Mouse (Mus musculus) liver, embryonic 15.5 days (tissue): Measurements from ENCODE around the gene Zbtb25. TPM values are rescaled to one million over a fixed set of nuclear protein-coding genes. Genes with fewer than 3 reads are reported as not detected.

ENCODE experiments used
- ATAC-seq: fragments of 200-750 bp; cut with Nextera tagmentation; 2 replicates; pipeline ENCODE4 v1.8.0; 2017; ENCODE audit warnings: moderate number of reproducible peaks, mild to moderate bottlenecking, moderate library complexity; ENCODE audit not compliant: insufficient read depth
- H3K27ac ChIP-seq: fragments of 300-500 bp; sonication (generic); replicated peaks from 2 replicates; pipeline ENCODE4 v1.5.1; 2015; ENCODE audit warnings: mild to moderate bottlenecking, inconsistent platforms
- H3K27me3 ChIP-seq: fragments of 300-500 bp; sonication (generic); 2 replicates; pipeline ENCODE4 v1.6.1; 2015; ENCODE audit warnings: mild to moderate bottlenecking, inconsistent platforms
- H3K36me3 ChIP-seq: fragments of 300-500 bp; sonication (generic); replicated peaks from 2 replicates; pipeline ENCODE4 v1.6.1; 2015; ENCODE audit warnings: moderate library complexity, mild to moderate bottlenecking, inconsistent platforms
- H3K4me1 ChIP-seq: fragments of 300-500 bp; sonication (generic); replicated peaks from 2 replicates; pipeline ENCODE4 v1.6.1; 2015; ENCODE audit warnings: inconsistent platforms
- H3K4me2 ChIP-seq: fragments of 300-500 bp; sonication (generic); 2 replicates; pipeline ENCODE4 v1.6.1; 2015; ENCODE audit warnings: moderate library complexity, mild to moderate bottlenecking, inconsistent platforms
- H3K4me3 ChIP-seq: fragments of 300-500 bp; sonication (generic); replicated peaks from 2 replicates; pipeline ENCODE4 v1.5.1; 2015; ENCODE audit warnings: mild to moderate bottlenecking, inconsistent platforms
- H3K9ac ChIP-seq: fragments of 300-500 bp; sonication (generic); 2 replicates; pipeline ENCODE4 v1.6.1; 2015; ENCODE audit warnings: moderate library complexity, mild to moderate bottlenecking, inconsistent platforms
- H3K9me3 ChIP-seq: fragments of 300-500 bp; sonication (generic); replicated peaks from 2 replicates; pipeline ENCODE4 v1.6.1; 2016; ENCODE audit warnings: inconsistent platforms
- WGBS: fragments of 180-500 bp; shearing (Covaris S2); methylation state at CpG from one replicate; pipeline ENCODE4 v1.1.7; 2015; ENCODE audit warnings: mixed read lengths; ENCODE audit not compliant: insufficient replicate concordance; 5-methylcytosine and 5-hydroxymethylcytosine counted together
- polyA plus RNA-seq: library from polyadenylated mRNA; unstranded; fragments of >200 nt; fragmentation: Nextera tagmentation; extraction: Ambion mirVana; gene quantifications from 2 replicates; pipeline ENCODE4 v1.2.1, GENCODE M21; 2015

Zbtb25 gene
- polyA plus RNA-seq, 1 experiment from 2014 or later: 6.1 TPM

DNA sequence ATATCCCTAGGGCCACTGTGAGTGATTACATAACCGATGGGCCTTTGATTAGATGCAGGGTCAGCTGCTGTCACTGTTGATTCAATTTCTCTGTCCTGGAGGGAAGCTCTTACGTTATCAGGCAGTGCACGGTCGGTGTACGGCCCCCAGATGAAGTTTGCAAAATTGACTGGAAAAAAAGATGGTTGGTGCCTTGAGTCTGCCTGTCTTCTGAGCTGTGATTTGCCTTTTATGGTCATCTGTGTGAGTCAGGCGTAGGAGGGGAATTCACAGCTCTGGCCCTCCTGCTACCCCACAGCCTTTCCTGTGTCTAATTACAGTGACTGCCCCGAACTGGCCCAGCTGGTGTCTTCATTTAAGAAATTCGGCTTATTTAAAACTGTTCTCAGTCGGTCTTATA, 61.4 kb downstream of the Zbtb25 start:
- Histone ChIP-seq H3K4me3 (no peak overlapping the region), H3K9ac (no peak overlapping the region), H3K9me3 (no peaks in the 10 kb centered on the region), H3K27me3 (no peaks in the 10 kb centered on the region), H3K4me2 (no peak overlapping the region), H3K36me3 (peaks cover 85% of the 10 kb centered on the region), H3K27ac (no peak overlapping the region), H3K4me1 (peaks cover 21% of the 10 kb centered on the region)
- no peak for ATAC-seq
- WGBS: 67% methylated on average over 9 of the region's 9 CpGs

DNA sequence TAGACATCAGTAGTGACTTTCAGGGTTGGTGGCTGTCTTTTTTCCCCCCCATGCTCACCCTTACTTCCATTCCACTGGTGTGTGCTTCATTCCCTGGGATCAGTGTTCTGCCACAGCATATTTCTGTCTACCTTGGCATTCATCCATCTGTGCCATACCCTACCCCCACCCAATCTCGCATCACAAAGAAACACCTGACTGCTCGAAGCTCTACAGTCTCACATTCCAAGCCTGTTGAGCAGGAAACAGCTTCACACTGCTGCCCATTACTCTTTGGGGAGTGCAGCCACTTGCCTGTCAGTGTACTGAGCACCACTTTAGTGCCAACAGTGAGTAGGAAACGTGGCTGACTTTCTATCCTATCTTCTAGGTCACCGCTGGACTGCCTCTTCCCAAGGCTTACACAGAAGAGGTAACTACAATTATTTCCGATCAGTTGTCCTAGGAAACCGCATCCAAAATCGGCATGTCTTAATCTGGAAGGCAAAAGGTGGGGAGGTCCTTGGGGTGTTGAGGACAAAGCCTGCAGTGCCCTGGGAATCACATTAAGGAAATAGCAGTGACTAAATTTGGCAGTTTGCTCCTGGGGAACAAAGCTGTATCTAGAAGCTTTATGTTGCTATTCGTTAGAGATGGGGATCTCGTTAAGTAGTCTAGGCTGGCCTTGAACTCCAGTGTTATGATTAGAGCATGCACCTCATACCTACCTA, 62.4 kb downstream of the Zbtb25 start:
- peaks cover 21% of the 10 kb centered on the region for H3K4me1 ChIP-seq
- H3K36me3 ChIP-seq: peaks cover 86% of the 10 kb centered on the region
- H3K9me3 ChIP-seq: no peaks in the 10 kb centered on the region
- no peak overlapping the region for H3K4me2 ChIP-seq
- no peak overlapping the region for H3K9ac ChIP-seq
- no peak for ATAC-seq
- no peak overlapping the region for H3K4me3 ChIP-seq
- no peaks in the 10 kb centered on the region for H3K27me3 ChIP-seq
- 82% methylated on average over 9 of the region's 9 CpGs for whole genome bisulfite sequencing
- H3K27ac ChIP-seq: no peak overlapping the region

DNA sequence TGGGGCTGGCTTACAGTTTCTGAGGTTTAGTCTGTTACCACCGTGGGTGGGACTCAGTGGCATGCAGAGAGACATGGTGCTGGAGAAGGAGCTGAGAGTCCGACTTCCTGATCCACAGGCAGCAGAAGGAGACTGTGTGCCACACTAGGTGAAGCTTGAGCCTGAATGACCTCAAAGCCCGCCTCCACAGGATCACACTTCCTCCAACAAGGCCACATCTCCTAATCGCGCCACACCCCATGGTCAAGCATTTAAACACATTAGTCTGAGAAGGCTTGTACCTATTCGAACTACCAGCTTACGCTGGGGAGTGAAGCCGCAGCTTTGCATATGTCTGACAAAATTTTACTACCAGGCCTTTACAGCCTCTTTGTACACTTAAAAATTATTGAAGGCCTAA, 64.3 kb downstream of the Zbtb25 start:
- Histone ChIP-seq H3K4me1 (peaks cover 7% of the 10 kb centered on the region), H3K4me2 (no peak overlapping the region), H3K27ac (no peak overlapping the region), H3K9ac (no peak overlapping the region), H3K27me3 (no peaks in the 10 kb centered on the region), H3K9me3 (no peaks in the 10 kb centered on the region), H3K4me3 (no peak overlapping the region), H3K36me3 (peaks cover 88% of the 10 kb centered on the region)
- ATAC-seq: no peak
- 78% methylated on average over 8 of the region's 8 CpGs for WGBS

DNA sequence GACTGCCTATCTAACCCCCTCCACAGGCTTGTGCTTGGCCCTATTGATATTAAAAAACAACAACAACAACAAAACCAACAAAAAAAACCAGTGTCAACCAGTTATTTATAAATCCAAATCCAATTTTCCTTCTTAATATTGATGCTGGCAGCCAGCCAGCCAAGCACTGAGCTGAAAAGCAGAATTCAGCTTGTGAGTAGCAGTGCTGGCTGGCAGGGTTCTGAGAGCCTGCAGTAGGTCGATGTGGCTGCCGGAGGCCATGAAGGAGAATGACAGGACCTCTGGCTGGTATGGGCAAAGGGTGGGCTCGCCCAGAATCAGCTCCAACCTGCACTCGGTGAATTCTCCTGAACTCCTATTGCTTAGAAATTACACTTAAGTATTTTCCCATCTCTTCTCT, 65.2 kb downstream of the Zbtb25 start:
- 69% methylated on average over 4 of the region's 4 CpGs for WGBS
- Histone ChIP-seq H3K27ac (no peak overlapping the region), H3K4me3 (no peak overlapping the region), H3K4me1 (no peaks in the 10 kb centered on the region; the same call in 1 of the 2 replicates), H3K9ac (no peak overlapping the region), H3K9me3 (no peaks in the 10 kb centered on the region), H3K27me3 (no peaks in the 10 kb centered on the region), H3K36me3 (peaks cover 90% of the 10 kb centered on the region), H3K4me2 (no peak overlapping the region)
- ATAC-seq: no peak

DNA sequence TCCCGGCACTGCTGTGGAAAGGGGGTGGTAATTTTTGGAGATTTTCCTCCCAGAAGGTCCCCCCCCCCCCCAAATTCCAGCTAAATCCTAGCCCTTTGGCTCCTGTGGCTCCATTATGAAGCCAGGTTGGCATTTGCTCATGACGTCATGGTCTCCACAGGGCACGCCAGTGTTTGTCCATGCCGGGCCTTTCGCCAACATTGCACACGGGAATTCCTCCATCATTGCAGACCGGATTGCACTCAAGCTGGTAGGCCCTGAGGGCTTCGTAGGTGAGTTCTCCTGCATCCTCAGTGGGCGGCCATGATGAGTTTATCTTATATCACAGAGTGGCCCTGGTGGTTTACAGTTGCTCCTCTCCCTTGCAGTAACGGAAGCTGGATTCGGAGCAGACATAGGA, 65.9 kb downstream of the Zbtb25 start:
- no peaks in the 10 kb centered on the region for H3K27me3 ChIP-seq
- ATAC-seq: no peak
- 86% methylated on average over 11 of the region's 11 CpGs for WGBS

DNA sequence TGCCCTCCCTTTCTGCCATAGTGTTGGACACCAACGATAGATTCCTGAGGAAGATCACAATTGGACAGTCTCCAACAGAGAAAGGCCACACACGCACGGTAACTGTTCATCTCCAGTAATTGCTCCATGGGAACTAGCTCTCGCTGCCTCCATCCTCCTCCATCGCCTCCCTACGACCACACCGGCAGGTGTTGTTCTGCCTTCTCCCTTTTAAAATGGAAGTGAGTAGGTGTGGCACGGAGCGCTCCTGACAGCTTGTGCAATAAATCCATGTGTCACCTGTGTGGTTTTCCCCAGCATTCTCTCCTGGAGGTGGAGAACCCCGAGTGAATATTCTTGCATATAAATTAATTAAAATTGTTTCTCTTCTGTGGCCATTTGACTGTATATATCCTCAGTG, 69.0 kb downstream of the Zbtb25 start:
- Histone ChIP-seq H3K9ac (no peak overlapping the region), H3K27me3 (no peaks in the 10 kb centered on the region), H3K4me3 (no peak overlapping the region), H3K4me1 (no peaks in the 10 kb centered on the region), H3K27ac (no peak overlapping the region), H3K4me2 (no peak overlapping the region), H3K9me3 (no peaks in the 10 kb centered on the region), H3K36me3 (peaks cover 92% of the 10 kb centered on the region)
- ATAC-seq: no peak
- WGBS: 85% methylated on average over 10 of the region's 10 CpGs

More for the DNA sequence above, 65.9 kb downstream of the Zbtb25 start:
- H3K4me1 ChIP-seq: no peaks in the 10 kb centered on the region
- no peak overlapping the region for H3K4me2 ChIP-seq
- H3K4me3 ChIP-seq: no peak overlapping the region
- H3K9me3 ChIP-seq: no peaks in the 10 kb centered on the region
- no peak overlapping the region for H3K9ac ChIP-seq
- H3K36me3 ChIP-seq: peaks cover 90% of the 10 kb centered on the region
- H3K27ac ChIP-seq: no peak overlapping the region

DNA sequence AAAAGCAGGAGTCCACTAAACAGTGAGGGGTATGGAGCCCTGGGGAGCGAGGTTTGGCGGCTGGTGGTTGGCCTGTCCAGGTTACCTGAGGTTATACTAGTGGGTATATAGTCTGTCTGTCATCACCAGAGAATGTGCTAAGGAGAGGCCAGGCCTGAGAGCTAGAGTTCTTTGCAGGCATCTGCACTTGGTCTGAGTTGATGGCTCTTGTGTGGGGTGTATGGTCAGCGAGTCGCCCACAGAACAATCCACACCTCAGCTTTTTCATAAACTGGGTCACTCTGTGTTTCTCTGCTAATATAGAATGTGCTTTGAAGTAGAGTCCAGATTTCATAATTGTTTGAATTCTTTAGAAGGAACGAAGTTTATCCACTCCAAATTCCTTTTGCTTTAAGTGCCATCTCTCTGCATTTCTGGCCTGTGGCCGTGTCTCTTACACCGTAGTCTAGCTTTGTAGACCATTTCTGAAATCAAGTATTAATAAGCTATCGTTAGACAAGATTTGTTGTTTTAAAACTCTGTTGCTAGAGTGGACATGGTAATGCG, 70.0 kb downstream of the Zbtb25 start:
- Histone ChIP-seq H3K9me3 (no peaks in the 10 kb centered on the region), H3K36me3 (peaks cover 88% of the 10 kb centered on the region), H3K27me3 (no peaks in the 10 kb centered on the region), H3K9ac (no peak overlapping the region), H3K4me3 (no peak overlapping the region), H3K4me1 (no peaks in the 10 kb centered on the region), H3K4me2 (no peak overlapping the region), H3K27ac (no peak overlapping the region)
- WGBS: 77% methylated on average over 9 of the region's 9 CpGs
- no peak for ATAC-seq

DNA sequence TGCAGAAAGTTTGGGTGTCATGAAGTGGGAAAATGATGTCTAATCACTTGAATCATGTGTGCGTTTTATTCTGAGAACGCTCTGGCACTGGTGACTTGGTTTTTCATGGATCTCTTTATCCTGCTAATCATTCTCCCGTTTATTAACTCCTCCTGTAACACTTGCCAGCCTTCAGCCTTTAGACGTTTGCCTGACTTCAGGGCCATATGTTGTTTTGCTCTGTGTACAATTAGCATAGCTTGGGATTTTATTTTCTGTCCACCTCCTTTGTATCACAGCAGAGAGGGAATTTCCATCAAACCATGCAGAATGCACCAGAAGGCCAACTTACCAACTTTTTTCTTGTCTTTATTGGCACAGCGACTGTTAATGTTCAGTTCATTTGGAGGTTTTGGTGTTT, 71.6 kb downstream of the Zbtb25 start:
- Histone ChIP-seq H3K4me3 (no peak overlapping the region), H3K9ac (no peak overlapping the region), H3K27me3 (no peaks in the 10 kb centered on the region), H3K27ac (no peak overlapping the region), H3K4me1 (no peaks in the 10 kb centered on the region), H3K9me3 (no peaks in the 10 kb centered on the region), H3K36me3 (peaks cover 88% of the 10 kb centered on the region), H3K4me2 (no peak overlapping the region)
- ATAC-seq: no peak
- WGBS: 80% methylated on average over 5 of the region's 5 CpGs

Other genes starting within 250 kb of the Zbtb25 start
- 0.02 TPM in 1 of 2 replicates, not detected in the other for gene Esr2, start 192.3 kb downstream of the Zbtb25 start, polyA plus RNA-seq
- gene Tex21, start 122.9 kb downstream of the Zbtb25 start, polyA plus RNA-seq: 0.12 TPM in 1 of 2 replicates, not detected in the other
- 94.7 and 101 TPM in 2 replicates for gene Mthfd1, start 114.3 kb downstream of the Zbtb25 start, polyA plus RNA-seq
- 0.17 and 0.25 TPM in 2 replicates for gene Akap5, start 44.7 kb downstream of the Zbtb25 start, polyA plus RNA-seq
- gene Zbtb1, start 664 bp upstream of the Zbtb25 start, polyA plus RNA-seq: 3.3 and 3.4 TPM in 2 replicates
- 1.4 and 1.6 TPM in 2 replicates for gene Hspa2, start 34.6 kb upstream of the Zbtb25 start, polyA plus RNA-seq
- gene Ppp1r36, start 47.9 kb upstream of the Zbtb25 start, polyA plus RNA-seq: 0.05 and 0.10 TPM in 2 replicates
- 3.3 and 4.1 TPM in 2 replicates for gene Plekhg3, start 161.3 kb upstream of the Zbtb25 start, polyA plus RNA-seq